Mouse (Mus musculus) heart, embryonic 12.5 days (tissue): ENCODE measurements around the gene Nfe2. TPM values are rescaled to one million over a fixed set of nuclear protein-coding genes. Genes with fewer than 3 reads are reported as not detected.
A peak's percentile ranks its signal among the peaks of the same experiment; 100 is the strongest.

Source experiments
- ATAC-seq: fragments of 200-750 bp; cut with Nextera tagmentation; 2 replicates; pipeline ENCODE4 v1.8.0; 2017; ENCODE audit warnings: moderate TSS enrichment, moderate library complexity; ENCODE audit not compliant: insufficient number of reproducible peaks, low FRiP score
- H3K27ac ChIP-seq: fragments of 300-500 bp; sonication (generic); 2 replicates; pipeline ENCODE4 v1.5.1; 2016; ENCODE audit warnings: mild to moderate bottlenecking, moderate library complexity; ENCODE audit not compliant: poor library complexity, severe bottlenecking
- H3K27me3 ChIP-seq: fragments of 300-500 bp; sonication (generic); replicated peaks from 2 replicates; pipeline ENCODE4 v1.6.1; 2016; ENCODE audit warnings: mild to moderate bottlenecking, moderate library complexity
- H3K36me3 ChIP-seq: fragments of 300-500 bp; sonication (generic); 2 replicates; pipeline ENCODE4 v1.6.1; 2016; ENCODE audit warnings: mild to moderate bottlenecking, moderate library complexity
- H3K4me1 ChIP-seq: fragments of 300-500 bp; sonication (generic); replicated peaks from 2 replicates; pipeline ENCODE4 v1.6.1; 2016; ENCODE audit warnings: mild to moderate bottlenecking
- H3K4me2 ChIP-seq: fragments of 300-500 bp; sonication (generic); 2 replicates; pipeline ENCODE4 v1.6.1; 2016; ENCODE audit warnings: mild to moderate bottlenecking, moderate library complexity
- H3K4me3 ChIP-seq: fragments of 300-500 bp; sonication (generic); 2 replicates; pipeline ENCODE4 v1.5.1; 2016; ENCODE audit warnings: mild to moderate bottlenecking
- H3K9ac ChIP-seq: fragments of 300-500 bp; sonication (generic); 2 replicates; pipeline ENCODE4 v1.6.1; 2016; ENCODE audit warnings: mild to moderate bottlenecking, moderate library complexity
- H3K9me3 ChIP-seq: fragments of 300-500 bp; sonication (generic); replicated peaks from 2 replicates; pipeline ENCODE4 v1.6.1; 2016; ENCODE audit warnings: mild to moderate bottlenecking, moderate library complexity
- WGBS: fragments of 180-500 bp; shearing (Covaris S2); methylation state at CpG from one replicate; pipeline ENCODE4 v1.1.7; 2016; 5-methylcytosine and 5-hydroxymethylcytosine counted together
- microRNA counts: library from miRNA; unstranded; fragments of <30 nt; microRNA quantifications from one replicate; lab custom pipeline; 2017
- microRNA-seq: library from miRNA; unstranded; fragments of <30 nt; microRNA quantifications from one replicate; pipeline ENCODE4, GENCODE M21; 2017
- polyA plus RNA-seq: library from polyadenylated mRNA; unstranded; fragments of >200 nt; fragmentation: Nextera tagmentation; extraction: Ambion mirVana; gene quantifications from 2 replicates; pipeline ENCODE4 v1.2.1, GENCODE M21; 2016

Nfe2 gene
- polyA plus RNA-seq, 1 experiment from 2014 or later: 12.1 TPM

DNA sequence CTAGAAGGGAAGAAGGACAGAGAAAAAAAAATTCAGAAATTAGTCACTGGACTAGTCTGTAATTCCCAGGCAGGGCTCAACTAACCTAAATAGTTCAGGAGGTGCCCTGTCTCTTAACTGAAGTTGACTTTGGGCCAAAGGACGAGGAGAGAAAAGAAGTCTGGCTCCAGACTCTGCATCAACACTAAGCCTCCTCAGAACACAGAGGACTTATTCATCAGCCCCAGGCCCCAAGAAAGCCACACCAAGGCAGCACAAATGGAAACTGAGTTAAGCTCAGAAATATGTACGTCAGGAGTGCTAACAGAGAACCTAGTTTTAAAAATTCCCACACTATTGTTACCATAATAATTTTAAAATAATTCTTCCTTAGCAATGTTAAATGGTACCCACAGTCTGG, 44.1 kb downstream of the Nfe2 start:
- ATAC-seq: no peak
- Histone ChIP-seq H3K27me3 (no peaks in the 10 kb centered on the region), H3K4me1 (peaks cover 23% of the 10 kb centered on the region), H3K9ac (peak overlapping the region; percentile 48), H3K4me2 (peak overlapping the region; percentile 55), H3K4me3 (peak overlapping the region; percentile 29), H3K36me3 (peaks cover 38% of the 10 kb centered on the region), H3K27ac (peak overlapping the region; percentile 74), H3K9me3 (no peaks in the 10 kb centered on the region)
- 24% methylated on average over 2 of the region's 2 CpGs for WGBS

DNA sequence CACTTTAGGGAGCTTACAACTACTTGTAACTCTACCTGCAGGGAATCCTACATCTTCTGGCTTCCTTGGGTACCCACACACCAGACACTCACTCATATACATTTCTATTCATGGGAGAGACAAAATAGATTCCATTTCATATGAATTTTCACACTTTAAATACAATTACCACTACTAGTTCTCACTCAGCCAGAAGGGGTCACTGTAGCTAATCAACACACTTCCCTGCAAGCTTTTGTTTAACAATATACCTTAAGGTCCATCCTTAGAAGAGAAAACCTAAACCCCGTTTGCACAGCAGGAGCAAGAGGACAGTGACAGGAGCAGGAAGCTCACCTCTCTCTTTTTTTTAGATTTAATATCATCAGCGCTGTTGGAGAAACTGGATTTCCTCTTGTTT, 53.0 kb downstream of the Nfe2 start:
- H3K9me3 ChIP-seq: no peaks in the 10 kb centered on the region
- H3K9ac ChIP-seq: no peak overlapping the region
- H3K4me2 ChIP-seq: no peak overlapping the region
- H3K4me1 ChIP-seq: peaks cover 13% of the 10 kb centered on the region
- H3K36me3 ChIP-seq: peaks cover 66% of the 10 kb centered on the region
- no peak overlapping the region for H3K4me3 ChIP-seq
- ATAC-seq: no peak
- no peak overlapping the region for H3K27ac ChIP-seq
- H3K27me3 ChIP-seq: no peaks in the 10 kb centered on the region
- WGBS: 69% methylated on average over 2 of the region's 2 CpGs

DNA sequence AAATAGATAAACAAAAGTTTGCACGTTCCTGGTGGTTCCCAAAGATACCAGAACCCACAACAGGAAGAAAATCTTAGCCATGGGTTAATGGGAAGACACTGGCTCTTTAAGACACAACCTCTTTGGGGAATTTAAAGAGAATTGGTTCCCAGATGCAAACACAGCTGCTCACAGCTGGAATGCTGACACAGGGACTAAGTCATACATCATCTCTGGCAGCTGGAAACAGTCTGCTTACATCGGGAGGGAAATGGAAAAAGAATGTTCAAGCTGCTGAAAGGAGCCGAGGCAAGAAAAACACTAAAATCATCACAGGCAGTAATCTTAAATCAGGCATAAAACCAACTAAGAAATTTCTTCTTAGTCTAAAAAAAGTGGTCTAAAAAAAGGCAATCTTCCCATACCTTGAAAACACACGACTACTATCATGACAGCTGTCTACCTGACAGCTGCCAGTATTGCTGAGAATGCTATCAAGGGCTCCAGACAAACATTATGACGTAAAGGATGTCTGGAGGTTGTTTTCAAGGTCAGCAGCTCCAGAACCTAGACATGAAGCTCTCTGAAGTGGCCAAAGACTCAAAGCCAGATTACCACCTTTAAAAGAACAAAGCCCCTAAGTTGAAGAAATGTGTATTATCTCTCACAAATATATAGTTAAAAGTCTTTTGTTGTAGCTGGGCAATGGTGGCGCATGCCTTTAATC, 56.0 kb downstream of the Nfe2 start:
- WGBS: 31% methylated on average over 6 of the region's 6 CpGs
- Histone ChIP-seq H3K27ac (peak overlapping the region; percentile 85), H3K36me3 (peaks cover 65% of the 10 kb centered on the region), H3K9ac (no peak overlapping the region), H3K4me3 (no peak overlapping the region), H3K9me3 (no peaks in the 10 kb centered on the region), H3K4me1 (peaks cover 13% of the 10 kb centered on the region), H3K27me3 (no peaks in the 10 kb centered on the region), H3K4me2 (0 out of 2 replicates have a peak overlapping the region, but pooled peaks have one; percentile 4)
- ATAC-seq: no peak

MicroRNAs within 50 kb of the gene (microRNA counts, 519-probe panel; counts per million panel counts)
- 5,674 counts per million, percentile 73 among the panel's probes with 10 or more counts for microRNA mmu-miR-148b (lab: Ali Mortazavi, UCI)

Small RNA genes lying within 50 kb of the gene (microRNA-seq; reads per million reads assigned to microRNA genes)
- 244 reads per million, percentile 64 among the genes with 10 or more reads in this experiment for gene Mir148b

Other genes starting within 250 kb of the Nfe2 start
- gene Hoxc4, start 239.5 kb downstream of the Nfe2 start, polyA plus RNA-seq: 0.57 and 0.76 TPM in 2 replicates
- 17.1 and 17.4 TPM in 2 replicates for gene Smug1, start 91.3 kb downstream of the Nfe2 start, polyA plus RNA-seq
- 150 and 164 TPM in 2 replicates for gene Cbx5, start 18.6 kb downstream of the Nfe2 start, polyA plus RNA-seq
- gene Hnrnpa1, start 18.0 kb downstream of the Nfe2 start, polyA plus RNA-seq: 554 and 557 TPM in 2 replicates
- gene Copz1, start 14.3 kb upstream of the Nfe2 start, polyA plus RNA-seq: 166 TPM in 2 replicates
- gene Gpr84, start 52.2 kb upstream of the Nfe2 start, polyA plus RNA-seq: 0.17 and 0.29 TPM in 2 replicates
- 9.2 and 10.3 TPM in 2 replicates for gene Zfp385a, start 81.7 kb upstream of the Nfe2 start, polyA plus RNA-seq
- 111 and 115 TPM in 2 replicates for gene Itga5, start 108.4 kb upstream of the Nfe2 start, polyA plus RNA-seq
- 59.5 and 62.3 TPM in 2 replicates for gene Gtsf1, start 172.1 kb upstream of the Nfe2 start, polyA plus RNA-seq
- gene Gtsf2, start 190.1 kb upstream of the Nfe2 start, polyA plus RNA-seq: not detected in 2 replicates
- 1.7 and 1.9 TPM in 2 replicates for gene Nckap1l, start 195.4 kb upstream of the Nfe2 start, polyA plus RNA-seq
- gene Pde1b, start 244.6 kb upstream of the Nfe2 start, polyA plus RNA-seq: 3.7 and 4.0 TPM in 2 replicates